Mouse (Mus musculus): Measurements from ENCODE around the gene Cass4. TPM values are rescaled to one million over a fixed set of nuclear protein-coding genes. Genes with fewer than 3 reads are reported as not detected.
A peak's percentile ranks its signal among the peaks of the same experiment; 100 is the strongest.

Cass4 gene
- polyA plus RNA-seq, 1 experiment, result 0.30 TPM

GRCm38 (mm10) chr2:172371258-172371657, 22.3 kb upstream of the Cass4 start:
- Histone ChIP-seq H3K4me1 (ENCODE audit: control insufficient read depth, insufficient read depth, low read length) (0 out of 2 replicates have a peak, but pooled peaks cover 4% of the 10 kb centered on the region), H3K27me3 (replicated peaks; ENCODE audit: control insufficient read depth, insufficient read depth, low read length) (no peaks in the 10 kb centered on the region), H3K4me3 (ENCODE audit: insufficient read depth, low read depth, low read length) (peak overlapping the region; percentile 89), H3K27ac (ENCODE audit: insufficient read depth, low read depth, low read length) (no peak overlapping the region), H3K36me3 (ENCODE audit: control insufficient read depth, insufficient read depth, low read length) (no peaks in the 10 kb centered on the region; the same call in 1 of the 2 replicates)
- no peak for TF ChIP-seq POLR2A (IDR thresholded peaks at IDR 0.05; ENCODE audit: low read depth, low read length)
- TF ChIP-seq CTCF (conservative IDR thresholded peaks at IDR 0.05; ENCODE audit: insufficient read depth, insufficient read length, low read depth, low read length), result no peak
- no peak for DNase-seq
- 0% methylated on average over 11 of the region's 11 CpGs for WGBS

GRCm38 (mm10) chr2:172376551-172376950, 17.0 kb upstream of the Cass4 start:
- no peak overlapping the region for H3K4me3 ChIP-seq (ENCODE audit: insufficient read depth, low read depth, low read length)
- 82% methylated on average over 4 of the region's 4 CpGs for WGBS
- TF ChIP-seq CTCF (conservative IDR thresholded peaks at IDR 0.05; ENCODE audit: insufficient read depth, insufficient read length, low read depth, low read length) (no peak), POLR2A (IDR thresholded peaks at IDR 0.05; ENCODE audit: low read depth, low read length) (no peak)
- 0 out of 2 replicates have a peak, but pooled peaks cover 4% of the 10 kb centered on the region for H3K4me1 ChIP-seq (ENCODE audit: control insufficient read depth, insufficient read depth, low read length)
- no peak overlapping the region for H3K27ac ChIP-seq (ENCODE audit: insufficient read depth, low read depth, low read length)
- H3K36me3 ChIP-seq (ENCODE audit: control insufficient read depth, insufficient read depth, low read length), result no peaks in the 10 kb centered on the region; the same call in 1 of the 2 replicates
- H3K27me3 ChIP-seq (replicated peaks; ENCODE audit: control insufficient read depth, insufficient read depth, low read length), result no peaks in the 10 kb centered on the region
- no peak for DNase-seq

- H3K36me3 ChIP-seq (ENCODE audit: control insufficient read depth, insufficient read depth, low read length), result no peaks in the 10 kb centered on the region; the same call in 1 of the 2 replicates
These were observed 16.5 kb upstream of the Cass4 start for GRCm38 (mm10) chr2:172376999-172377515.

GRCm38 (mm10) chr2:172378332-172378731, 15.3 kb upstream of the Cass4 start:
- no peaks in the 10 kb centered on the region for H3K4me1 ChIP-seq (ENCODE audit: control insufficient read depth, insufficient read depth, low read length)
- DNase-seq, result peak; percentile 34
- no peak overlapping the region for H3K4me3 ChIP-seq (ENCODE audit: insufficient read depth, low read depth, low read length)
- no peaks in the 10 kb centered on the region for H3K27me3 ChIP-seq (replicated peaks; ENCODE audit: control insufficient read depth, insufficient read depth, low read length)
- H3K36me3 ChIP-seq (ENCODE audit: control insufficient read depth, insufficient read depth, low read length), result no peaks in the 10 kb centered on the region; the same call in 1 of the 2 replicates
- no peak overlapping the region for H3K27ac ChIP-seq (ENCODE audit: insufficient read depth, low read depth, low read length)
- no peak for TF ChIP-seq POLR2A (IDR thresholded peaks at IDR 0.05; ENCODE audit: low read depth, low read length)
- peak; percentile 69 for TF ChIP-seq CTCF (conservative IDR thresholded peaks at IDR 0.05; ENCODE audit: insufficient read depth, insufficient read length, low read depth, low read length)
- WGBS, result 64% methylated on average over 7 of the region's 7 CpGs

More at GRCm38 (mm10) chr2:172376999-172377515, 16.5 kb upstream of the Cass4 start:
- Histone ChIP-seq H3K4me3 (ENCODE audit: insufficient read depth, low read depth, low read length) (no peak overlapping the region), H3K27me3 (replicated peaks; ENCODE audit: control insufficient read depth, insufficient read depth, low read length) (no peaks in the 10 kb centered on the region), H3K4me1 (ENCODE audit: control insufficient read depth, insufficient read depth, low read length) (no peaks in the 10 kb centered on the region), H3K27ac (ENCODE audit: insufficient read depth, low read depth, low read length) (no peak overlapping the region)
- 59% methylated on average over 5 of the region's 5 CpGs for WGBS
- no peak for TF ChIP-seq CTCF (conservative IDR thresholded peaks at IDR 0.05; ENCODE audit: insufficient read depth, insufficient read length, low read depth, low read length)
- TF ChIP-seq POLR2A (IDR thresholded peaks at IDR 0.05; ENCODE audit: low read depth, low read length), result no peak
- DNase-seq, result no peak

GRCm38 (mm10) chr2:172380513-172380912, 13.1 kb upstream of the Cass4 start:
- TF ChIP-seq CTCF (conservative IDR thresholded peaks at IDR 0.05; ENCODE audit: insufficient read depth, insufficient read length, low read depth, low read length) (no peak), POLR2A (IDR thresholded peaks at IDR 0.05; ENCODE audit: low read depth, low read length) (no peak)
- Histone ChIP-seq H3K4me1 (ENCODE audit: control insufficient read depth, insufficient read depth, low read length) (no peaks in the 10 kb centered on the region), H3K27me3 (replicated peaks; ENCODE audit: control insufficient read depth, insufficient read depth, low read length) (no peaks in the 10 kb centered on the region), H3K36me3 (ENCODE audit: control insufficient read depth, insufficient read depth, low read length) (no peaks in the 10 kb centered on the region; the same call in 1 of the 2 replicates), H3K4me3 (ENCODE audit: insufficient read depth, low read depth, low read length) (no peak overlapping the region), H3K27ac (ENCODE audit: insufficient read depth, low read depth, low read length) (no peak overlapping the region)
- WGBS, result 93% methylated on average over 17 of the region's 17 CpGs
- no peak for DNase-seq

GRCm38 (mm10) chr2:172381341-172381740, 12.3 kb upstream of the Cass4 start:
- TF ChIP-seq POLR2A (IDR thresholded peaks at IDR 0.05; ENCODE audit: low read depth, low read length), result no peak
- TF ChIP-seq CTCF (conservative IDR thresholded peaks at IDR 0.05; ENCODE audit: insufficient read depth, insufficient read length, low read depth, low read length), result no peak
- Histone ChIP-seq H3K4me3 (ENCODE audit: insufficient read depth, low read depth, low read length) (no peak overlapping the region), H3K36me3 (ENCODE audit: control insufficient read depth, insufficient read depth, low read length) (no peaks in the 10 kb centered on the region), H3K27ac (ENCODE audit: insufficient read depth, low read depth, low read length) (no peak overlapping the region), H3K4me1 (ENCODE audit: control insufficient read depth, insufficient read depth, low read length) (no peaks in the 10 kb centered on the region), H3K27me3 (replicated peaks; ENCODE audit: control insufficient read depth, insufficient read depth, low read length) (no peaks in the 10 kb centered on the region)
- DNase-seq, result no peak
- 93% methylated on average over 11 of the region's 11 CpGs for WGBS

- no peaks in the 10 kb centered on the region for H3K27me3 ChIP-seq (replicated peaks; ENCODE audit: control insufficient read depth, insufficient read depth, low read length)
- no peak for DNase-seq
- no peak overlapping the region for H3K4me3 ChIP-seq (ENCODE audit: insufficient read depth, low read depth, low read length)
- no peaks in the 10 kb centered on the region for H3K4me1 ChIP-seq (ENCODE audit: control insufficient read depth, insufficient read depth, low read length)
- no peak overlapping the region for H3K27ac ChIP-seq (ENCODE audit: insufficient read depth, low read depth, low read length)
- 85% methylated on average over 12 of the region's 12 CpGs for WGBS
- no peaks in the 10 kb centered on the region for H3K36me3 ChIP-seq (ENCODE audit: control insufficient read depth, insufficient read depth, low read length)
- TF ChIP-seq CTCF (conservative IDR thresholded peaks at IDR 0.05; ENCODE audit: insufficient read depth, insufficient read length, low read depth, low read length) (no peak), POLR2A (IDR thresholded peaks at IDR 0.05; ENCODE audit: low read depth, low read length) (no peak)
These were observed 11.7 kb upstream of the Cass4 start for GRCm38 (mm10) chr2:172381898-172382297.

Data from kidney, adult 2 months (tissue).